Mouse (Mus musculus) heart, adult 2 months (tissue): ENCODE measurements at regions not wholly inside any gene's neighbourhood (a gene's known extent, or its start where the extent isn't known, plus 50 kb on each side); places are given as distances from the start of the nearest gene placed in this dataset.
A peak's percentile ranks its signal among the peaks of the same experiment; 100 is the strongest.

Source experiments
- DNase-seq, 2 experiments: peaks; one replicate each; pipeline ENCODE4 v3.0.0; 2021
- H3K27ac ChIP-seq: fragments of 200-600 bp; 2 replicates; pipeline ENCODE4 v1.8.1; 2022
- H3K27me3 ChIP-seq: fragments of 200-500 bp; 2 replicates; pipeline ENCODE4 v1.6.1; 2012; ENCODE audit warnings: mild to moderate bottlenecking, low read length, inconsistent platforms, mixed read lengths; ENCODE audit not compliant: control insufficient read depth, insufficient read depth
- H3K36me3 ChIP-seq: fragments of 200-500 bp; 2 replicates; pipeline ENCODE4 v1.6.1; 2012; ENCODE audit warnings: low read length, inconsistent platforms; ENCODE audit not compliant: control insufficient read depth, insufficient read depth
- H3K4me1 ChIP-seq: fragments of 200-500 bp; 2 replicates; pipeline ENCODE4 v1.6.1; 2011; ENCODE audit warnings: low read length; ENCODE audit not compliant: control insufficient read depth, insufficient read depth
- H3K4me3 ChIP-seq: fragments of 200-600 bp; 2 replicates; pipeline ENCODE4 v1.8.1; 2022
- H3K79me2 ChIP-seq: fragments of 200-500 bp; replicated peaks from 2 replicates; pipeline ENCODE4 v1.6.1; 2012; ENCODE audit warnings: mild to moderate bottlenecking, inconsistent platforms, low read length, moderate library complexity, mixed read lengths; ENCODE audit not compliant: control insufficient read depth, insufficient read depth
- H3K9ac ChIP-seq: fragments of 200-500 bp; 2 replicates; pipeline ENCODE4 v1.6.1; 2012; ENCODE audit warnings: low read depth, mild to moderate bottlenecking, control low read depth, inconsistent platforms, low read length, mixed read lengths
- CTCF ChIP-seq: fragments of 200-600 bp; IDR thresholded peaks from 2 replicates; pipeline ENCODE4 v1.8.1; 2022; ENCODE audit warnings: antibody characterized with exemption, mild to moderate bottlenecking, moderate library complexity
- EP300 ChIP-seq: fragments of 200-500 bp; IDR thresholded peaks from 2 replicates; pipeline ENCODE4 v1.6.1; 2011; ENCODE audit warnings: low read depth, low read length, control low read depth; ENCODE audit not compliant: insufficient read depth
- POLR2A ChIP-seq: fragments of 200-500 bp; IDR thresholded peaks from 2 replicates; pipeline ENCODE4 v1.6.1; 2011; ENCODE audit warnings: mild to moderate bottlenecking, low read depth, low read length, control low read depth; ENCODE audit not compliant: insufficient read depth
- WGBS: fragments of 180-500 bp; shearing (Covaris S2); methylation state at CpG from one replicate; pipeline ENCODE4 v1.1.7; 2018; 5-methylcytosine and 5-hydroxymethylcytosine counted together
- intact Hi-C: fragments of 180-260 bp; cut with DNase I; formaldehyde crosslinking; loops from one replicate; pipeline ENCODE4 v1.15.1; 2025

GRCm38 (mm10) chr13:97524847-97525434, 235.5 kb downstream of the Gm10260 start:
- H3K27ac ChIP-seq = no peak overlapping the region
- intact Hi-C loops = no loop called here
- no peak for DNase-seq
- no peaks in the 10 kb centered on the region for H3K36me3 ChIP-seq
- no peak overlapping the region for H3K9ac ChIP-seq
- no peak for TF ChIP-seq EP300
- no peak for TF ChIP-seq CTCF
- TF ChIP-seq POLR2A = no peak
- 50% methylated on average over 7 of the region's 7 CpGs for WGBS
- H3K79me2 ChIP-seq = no peaks in the 10 kb centered on the region
- H3K4me3 ChIP-seq = no peak overlapping the region
- no peaks in the 10 kb centered on the region for H3K27me3 ChIP-seq
- H3K4me1 ChIP-seq = no peaks in the 10 kb centered on the region

- H3K27me3 ChIP-seq = no peaks in the 10 kb centered on the region
- peak overlapping the region; percentile 2; the same call in 1 of the 2 replicates for H3K27ac ChIP-seq
- H3K9ac ChIP-seq = no peak overlapping the region
- DNase-seq = peak in 1 of 2 experiments; percentile 13
- intact Hi-C loops = no loop called here
- WGBS = 46% methylated on average over 19 of the region's 19 CpGs
- H3K79me2 ChIP-seq = no peaks in the 10 kb centered on the region
- H3K4me1 ChIP-seq = no peaks in the 10 kb centered on the region
- TF ChIP-seq CTCF = no peak
- no peak for TF ChIP-seq EP300
- 0 out of 2 replicates have a peak, but pooled peaks have one; percentile 34 for TF ChIP-seq POLR2A
- H3K4me3 ChIP-seq = no peak overlapping the region
- H3K36me3 ChIP-seq = no peaks in the 10 kb centered on the region
Measured at GRCm38 (mm10) chr13:97523523-97524412, 236.7 kb downstream of the Gm10260 start.

- intact Hi-C loops = no loop called here
- no peak overlapping the region for H3K4me3 ChIP-seq
- no peaks in the 10 kb centered on the region for H3K36me3 ChIP-seq
- H3K4me1 ChIP-seq = no peaks in the 10 kb centered on the region
- no peak overlapping the region for H3K27ac ChIP-seq
- no peaks in the 10 kb centered on the region for H3K27me3 ChIP-seq
- 88% methylated on average over 13 of the region's 13 CpGs for WGBS
- no peak for DNase-seq
- TF ChIP-seq POLR2A (no peak), CTCF (no peak), EP300 (no peak)
- H3K79me2 ChIP-seq = no peaks in the 10 kb centered on the region
- H3K9ac ChIP-seq = no peak overlapping the region
Measured at GRCm38 (mm10) chr13:97520988-97521547, 239.4 kb downstream of the Gm10260 start.

GRCm38 (mm10) chr13:97516731-97517130, 243.7 kb downstream of the Gm10260 start:
- TF ChIP-seq POLR2A (no peak), CTCF (no peak), EP300 (no peak)
- WGBS = 94% methylated on average over 4 of the region's 4 CpGs

GRCm38 (mm10) chr13:97514421-97515066, 245.9 kb downstream of the Gm10260 start:
- no peaks in the 10 kb centered on the region for H3K36me3 ChIP-seq
- no peaks in the 10 kb centered on the region for H3K79me2 ChIP-seq
- TF ChIP-seq EP300 (no peak), POLR2A (no peak)
- H3K9ac ChIP-seq = no peak overlapping the region
- H3K27ac ChIP-seq = no peak overlapping the region
- no peak for DNase-seq
- no peak overlapping the region for H3K4me3 ChIP-seq
- WGBS = 67% methylated on average over 21 of the region's 21 CpGs
- peaks cover 9% of the 10 kb centered on the region; the same call in 1 of the 2 replicates for H3K4me1 ChIP-seq
- no peaks in the 10 kb centered on the region for H3K27me3 ChIP-seq
- intact Hi-C loops = no loop called here

More at GRCm38 (mm10) chr13:97516731-97517130, 243.7 kb downstream of the Gm10260 start:
- H3K4me3 ChIP-seq = no peak overlapping the region
- no peaks in the 10 kb centered on the region for H3K79me2 ChIP-seq
- DNase-seq = no peak
- no peaks in the 10 kb centered on the region for H3K36me3 ChIP-seq
- intact Hi-C loops = no loop called here
- H3K27ac ChIP-seq = no peak overlapping the region
- no peaks in the 10 kb centered on the region for H3K4me1 ChIP-seq
- no peak overlapping the region for H3K9ac ChIP-seq
- H3K27me3 ChIP-seq = no peaks in the 10 kb centered on the region

- intact Hi-C loops = no loop called here
- Histone ChIP-seq H3K36me3 (no peaks in the 10 kb centered on the region), H3K79me2 (no peaks in the 10 kb centered on the region), H3K27ac (no peak overlapping the region), H3K4me3 (no peak overlapping the region), H3K27me3 (no peaks in the 10 kb centered on the region), H3K4me1 (peaks cover 9% of the 10 kb centered on the region; the same call in 1 of the 2 replicates), H3K9ac (no peak overlapping the region)
- DNase-seq = no peak
- WGBS = 57% methylated on average over 4 of the region's 4 CpGs
- no peak for TF ChIP-seq EP300
- no peak for TF ChIP-seq CTCF
- no peak for TF ChIP-seq POLR2A
Measured at GRCm38 (mm10) chr13:97512521-97512920, 247.9 kb downstream of the Gm10260 start.
